1 mouse cellular context compared by ENCODE assay signal in genomic region chr10:128270287-128270841, GRCm38 (mm10).
TF ChIP-seq lines count a peak whose summit lies in the region.

Stat2 (plus strand) TSS chr10:128270559.

TF ChIP-seq in MEL, 35 proteins besides CTCF, POLR2A, EP300 and RAD21 (continued from another document):
- no peak; the same call in 1 of the 2 replicates for TF ChIP-seq KAT2A (conservative IDR thresholded peaks at IDR 0.05; ENCODE audit: low read depth, low read length)
- TF ChIP-seq ETS1 (IDR thresholded peaks at IDR 0.05; ENCODE audit: low read depth, low read length) = no peak
- no peak for TF ChIP-seq MEF2A (IDR thresholded peaks at IDR 0.05; ENCODE audit: extremely low read depth, insufficient replicate concordance, low read depth, low read length, poor library complexity, severe bottlenecking)
- TF ChIP-seq POLR2AphosphoS2 (IDR thresholded peaks at IDR 0.05; ENCODE audit: low read length) = peak; percentile 87; the same call in 1 of the 2 replicates
- TF ChIP-seq NRF1 (IDR thresholded peaks at IDR 0.05; ENCODE audit: insufficient read depth, low read depth, low read length, poor library complexity, severe bottlenecking) = 0 out of 2 replicates have a peak, but pooled peaks have one; percentile 5
